Mouse (Mus musculus): ENCODE measurements around the gene Zfp955a.
"Not testable (repeated sequence)": the region's sequence is repeated elsewhere in the genome, so short reads cannot be mapped to it uniquely, and the experiment has no call there.

DNA sequence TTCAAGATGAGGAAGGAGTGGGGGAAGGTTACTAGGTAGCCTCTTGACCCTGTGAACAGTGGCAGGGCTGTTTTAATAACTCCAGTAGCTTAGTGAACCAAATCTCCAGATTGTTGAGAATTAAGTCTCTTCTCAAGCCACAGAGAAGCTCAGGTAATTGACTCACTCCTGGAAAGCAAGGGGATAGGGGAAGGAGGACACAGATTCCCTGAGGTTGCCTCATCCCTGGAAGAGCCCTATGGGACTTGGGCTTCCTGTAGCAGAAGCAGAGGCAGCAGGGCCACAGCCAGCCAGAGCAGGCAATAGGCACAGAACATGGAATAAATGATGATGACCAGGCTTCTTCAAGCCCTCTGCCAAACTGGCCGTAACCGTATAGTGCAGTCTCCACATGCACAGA is 63.9 kb downstream of the Zfp955a start, which contains the start of gene Olfr239:
- TF ChIP-seq POLR2A (IDR thresholded peaks at IDR 0.05; ENCODE audit: insufficient read length, low read depth); MAX (IDR thresholded peaks at IDR 0.05; ENCODE audit: low read depth); SRF (IDR thresholded peaks at IDR 0.05; ENCODE audit: control insufficient read depth, insufficient read length, low read depth); USF1 (IDR thresholded peaks at IDR 0.05; ENCODE audit: low read depth); MYOD1 (IDR thresholded peaks at IDR 0.05; ENCODE audit: control insufficient read depth in 1 of 3, insufficient read length in 2 of 3, low read depth in 2 of 3); E2F4 (IDR thresholded peaks at IDR 0.05; ENCODE audit: insufficient read depth): not testable (repeated sequence)
